Mouse (Mus musculus) heart, adult 8-10 months (tissue): ENCODE data around the gene Tmem81. TPM values are rescaled to one million over a fixed set of nuclear protein-coding genes. Genes with fewer than 3 reads are reported as not detected.
"Not testable (repeated sequence)": the region's sequence is repeated elsewhere in the genome, so short reads cannot be mapped to it uniquely, and the experiment has no call there.

Source experiments
- DNase-seq: peaks from one replicate; pipeline ENCODE4 v3.0.0; 2022; ENCODE audit warnings: low spot score
- total RNA-seq, 4 experiments: library from RNA; stranded (reverse); gene quantifications; 2 replicates each; pipeline ENCODE4 v1.2.4; 2022

Tmem81 gene
- 1 to 10 TPM; 1.5 to 2.6 (median 1.8) TPM for total RNA-seq

GRCm38 (mm10) chr1:132506058-132506457, at the start of gene Tmem81:
TSS of gene Tmem81 (plus strand) at chr1:132506230.
- no peak for DNase-seq

GRCm38 (mm10) chr1:132464651-132465050, 41.4 kb upstream of the Tmem81 start:
- DNase-seq, result no peak

- no peak for DNase-seq
Observed at GRCm38 (mm10) chr1:132468926-132469325, 37.1 kb upstream of the Tmem81 start.

GRCm38 (mm10) chr1:132469519-132469918, 36.5 kb upstream of the Tmem81 start:
- DNase-seq, result no peak

GRCm38 (mm10) chr1:132470031-132470430, 36.0 kb upstream of the Tmem81 start:
- DNase-seq, result not testable (repeated sequence)

- DNase-seq, result no peak
Observed at GRCm38 (mm10) chr1:132471032-132471431, 35.0 kb upstream of the Tmem81 start.

GRCm38 (mm10) chr1:132471499-132471898, 34.5 kb upstream of the Tmem81 start:
- DNase-seq, result no peak

GRCm38 (mm10) chr1:132472537-132472936, 33.5 kb upstream of the Tmem81 start:
- no peak for DNase-seq

- no peak for DNase-seq
Observed at GRCm38 (mm10) chr1:132474496-132474895, 31.5 kb upstream of the Tmem81 start.

GRCm38 (mm10) chr1:132476575-132476927, 29.5 kb upstream of the Tmem81 start:
- no peak for DNase-seq

GRCm38 (mm10) chr1:132476928-132477691, 28.9 kb upstream of the Tmem81 start, which contains the start of gene Rbbp5:
TSS of gene Rbbp5 (plus strand) at chr1:132477365.
- peak; percentile 91 for DNase-seq

GRCm38 (mm10) chr1:132479438-132479837, 26.6 kb upstream of the Tmem81 start:
- DNase-seq, result no peak

GRCm38 (mm10) chr1:132481619-132482018, 24.4 kb upstream of the Tmem81 start:
- no peak for DNase-seq

GRCm38 (mm10) chr1:132483234-132483633, 22.8 kb upstream of the Tmem81 start:
- no peak for DNase-seq

GRCm38 (mm10) chr1:132483759-132484158, 22.3 kb upstream of the Tmem81 start:
- no peak for DNase-seq

GRCm38 (mm10) chr1:132500535-132500934, 5.5 kb upstream of the Tmem81 start:
- no peak for DNase-seq

- DNase-seq, result no peak
Observed at GRCm38 (mm10) chr1:132505155-132505554, 875 bp upstream of the Tmem81 start.

- DNase-seq, result no peak
Observed at GRCm38 (mm10) chr1:132506656-132507055, 626 bp downstream of the Tmem81 start.

- DNase-seq, result no peak
Observed at GRCm38 (mm10) chr1:132509771-132510170, 3.7 kb downstream of the Tmem81 start.

- no peak for DNase-seq
Observed at GRCm38 (mm10) chr1:132511521-132511920, 5.5 kb downstream of the Tmem81 start.

- DNase-seq, result no peak
Observed at GRCm38 (mm10) chr1:132512106-132512505, 6.1 kb downstream of the Tmem81 start.

- no peak for DNase-seq
Observed at GRCm38 (mm10) chr1:132515339-132515738, 9.3 kb downstream of the Tmem81 start.

GRCm38 (mm10) chr1:132516776-132517175, 10.7 kb downstream of the Tmem81 start:
- no peak for DNase-seq

- DNase-seq, result no peak
Observed at GRCm38 (mm10) chr1:132518621-132519020, 12.6 kb downstream of the Tmem81 start.
